Mouse (Mus musculus) mammary gland, adult 2 months (tissue): ENCODE data around the gene Nufip2. TPM values are rescaled to one million over a fixed set of nuclear protein-coding genes. Genes with fewer than 3 reads are reported as not detected.

Experiments
- polyA plus RNA-seq: library from polyadenylated mRNA; depleted of rRNA; stranded (reverse); fragments of >200 nt; gene quantifications from 2 replicates; pipeline ENCODE4 v1.2.3, GENCODE M21; 2012; ENCODE audit warnings: low replicate concordance; rRNA removed

The Nufip2 gene
- polyA plus RNA-seq: 13.6 and 24.4 TPM in 2 replicates

DNA sequence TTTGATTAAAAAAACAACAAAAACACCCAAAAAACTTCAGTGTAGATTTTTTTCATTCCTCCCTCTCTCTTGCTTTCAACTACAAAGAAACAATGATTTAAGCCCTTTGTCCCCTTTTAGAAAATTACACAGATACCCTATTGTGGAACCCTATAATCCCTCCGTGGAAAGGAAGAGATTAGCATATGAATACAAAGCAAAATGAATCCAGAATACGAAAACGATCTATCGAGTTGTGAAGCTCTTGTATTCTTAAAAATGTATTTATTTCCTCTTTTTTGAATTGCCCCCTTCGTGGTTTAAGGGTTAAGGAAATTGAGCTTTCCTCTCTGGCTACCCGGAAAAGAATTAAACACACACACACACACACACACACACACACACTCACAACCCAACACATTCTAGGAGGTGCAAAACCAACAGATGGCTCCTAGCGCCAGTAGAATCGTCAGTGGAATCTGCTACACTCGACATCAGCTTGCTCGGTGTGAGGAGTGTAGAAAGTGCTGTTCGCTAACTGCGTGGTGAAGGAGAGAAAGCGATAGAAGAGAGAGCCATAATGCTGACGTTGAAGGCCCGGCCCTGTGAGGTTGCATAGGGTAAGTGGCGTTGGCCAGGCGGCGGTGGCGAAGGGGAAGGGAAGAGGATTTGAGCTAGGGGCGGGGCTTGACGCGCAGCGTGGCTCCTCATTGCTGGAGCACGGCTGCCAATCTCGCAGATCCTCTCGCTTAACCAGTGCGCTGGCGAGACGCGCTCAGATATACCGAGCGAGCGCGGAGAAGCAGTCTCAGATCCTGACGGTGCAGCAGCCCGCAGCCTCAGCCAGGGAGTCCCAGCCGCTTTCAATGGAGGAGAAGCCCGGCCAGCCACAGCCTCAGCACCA is at the start of gene Nufip2:
Gene Nufip2 (plus strand): TSS at position 773 of the 883 bp plus-strand sequence.

DNA sequence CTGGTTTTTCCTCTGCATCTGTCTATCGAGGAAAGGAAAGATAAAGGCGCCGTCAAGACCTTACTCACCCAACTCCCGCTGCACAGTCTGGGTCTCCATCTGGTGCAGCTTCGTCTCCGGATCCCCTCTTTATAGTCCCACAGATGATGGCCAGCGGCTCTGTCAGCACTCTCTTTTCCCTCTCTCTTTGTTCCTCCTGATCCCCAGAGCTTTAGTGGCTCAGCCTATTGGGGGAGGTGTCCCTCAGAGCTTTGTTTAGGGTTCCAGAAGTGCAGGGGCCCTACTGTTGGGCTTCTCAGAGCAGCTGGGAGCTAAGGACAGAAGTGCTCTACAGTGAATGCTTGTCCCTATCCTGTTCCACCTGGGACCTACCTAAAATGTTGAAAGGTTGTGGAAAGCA is 39.2 kb downstream of the Nufip2 start, which contains the start of gene Cryba1:
Gene Cryba1 (minus strand): TSS at position 101 of the 400 bp plus-strand sequence.

DNA sequence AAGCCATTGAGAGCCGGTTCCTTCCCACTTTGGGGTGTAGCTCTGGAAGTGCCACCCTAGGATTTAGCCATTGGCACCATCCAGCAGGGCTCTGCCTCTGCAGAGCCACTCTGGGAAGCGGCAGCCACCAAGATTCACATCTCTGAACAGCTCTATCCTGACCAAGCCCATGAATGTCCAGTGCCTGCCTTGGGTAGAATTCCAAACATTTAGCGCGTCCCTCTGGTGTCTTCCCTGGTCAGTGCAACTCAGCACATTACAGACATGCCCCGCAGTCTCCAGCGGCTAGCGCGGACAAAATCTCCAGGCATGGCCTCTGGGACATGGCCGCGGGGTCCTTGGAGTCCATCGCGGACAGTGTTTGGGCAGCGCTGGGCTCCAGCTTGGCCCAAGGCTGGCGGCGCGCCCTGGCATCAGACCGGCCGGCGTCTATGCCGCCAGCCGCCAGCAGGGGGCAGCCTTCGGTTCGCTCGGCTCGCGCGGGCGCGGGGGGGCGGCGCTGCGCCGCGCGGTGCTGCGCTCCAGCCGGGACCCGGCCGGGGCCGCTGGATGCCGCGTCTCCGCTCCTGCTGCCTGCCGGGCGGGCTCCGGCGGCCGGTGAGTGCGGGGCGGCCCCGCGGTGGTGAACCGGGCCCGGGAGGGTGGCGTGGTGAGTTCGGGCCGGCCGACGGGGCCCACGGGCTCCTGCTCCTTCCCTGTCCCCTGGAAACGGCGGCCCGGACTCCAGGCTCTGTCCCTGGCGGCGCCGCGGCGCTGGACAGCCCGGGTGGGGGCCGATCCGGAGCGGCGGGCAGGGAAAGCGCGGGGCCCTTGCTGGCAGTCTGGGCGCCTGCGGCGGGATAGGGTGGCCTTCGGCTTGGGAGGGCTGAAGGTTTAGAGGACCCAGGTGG is 77.1 kb downstream of the Nufip2 start, which contains the start of gene Myo18a:
Gene Myo18a (plus strand): TSS at position 464 of the 890 bp plus-strand sequence.

DNA sequence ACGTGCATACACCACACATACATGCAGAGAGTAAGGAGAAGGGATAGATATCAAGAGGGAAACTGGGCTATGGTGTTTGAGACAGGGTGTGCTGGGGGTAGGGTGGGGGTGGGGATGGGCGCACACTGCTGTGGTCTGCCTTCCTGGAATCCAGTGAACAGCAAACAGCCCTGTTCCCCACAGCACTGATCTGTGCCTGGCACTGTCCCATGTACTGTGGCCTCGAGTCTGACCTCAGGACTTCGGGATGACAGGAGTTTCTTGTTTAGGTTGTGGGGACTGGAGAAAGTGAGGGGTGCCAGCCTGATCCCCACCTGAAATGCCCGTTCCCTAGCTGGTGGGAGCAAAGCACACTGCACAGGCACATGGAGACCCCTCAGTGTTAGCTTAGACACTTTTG is 101.8 kb downstream of the Nufip2 start, which contains the start of gene Gm10277:
Gene Gm10277 (minus strand): TSS at position 41 of the 400 bp plus-strand sequence.

Other genes with a start within 250 kb of the Nufip2 start
- gene Coro6, start 223.7 kb upstream of the Nufip2 start, polyA plus RNA-seq: 15.7 and 67.0 TPM in 2 replicates
- gene Ankrd13b, start 196.5 kb upstream of the Nufip2 start, polyA plus RNA-seq: 34.9 and 45.6 TPM in 2 replicates
- 60.1 and 92.3 TPM in 2 replicates for gene Git1, start 192.6 kb upstream of the Nufip2 start, polyA plus RNA-seq
- 24.1 and 48.2 TPM in 2 replicates for gene Abhd15, start 171.0 kb upstream of the Nufip2 start, polyA plus RNA-seq
- gene Trp53i13, start 170.2 kb upstream of the Nufip2 start, polyA plus RNA-seq: 32.3 and 56.0 TPM in 2 replicates
- 0.13 and 0.19 TPM in 2 replicates for gene Gm10392, start 167.0 kb upstream of the Nufip2 start, polyA plus RNA-seq
- gene Taok1, start 78.3 kb upstream of the Nufip2 start, polyA plus RNA-seq: 3.4 and 8.1 TPM in 2 replicates
- not detected in 2 replicates for gene Cryba1, start 39.1 kb downstream of the Nufip2 start, polyA plus RNA-seq
- gene Myo18a, start 77.1 kb downstream of the Nufip2 start, polyA plus RNA-seq: 47.0 and 51.8 TPM in 2 replicates
- gene Gm10277, start 101.6 kb downstream of the Nufip2 start, polyA plus RNA-seq: not detected in 2 replicates
- 0.50 and 0.62 TPM in 2 replicates for gene Pipox, start 207.9 kb downstream of the Nufip2 start, polyA plus RNA-seq
- gene Sez6, start 244.6 kb downstream of the Nufip2 start, polyA plus RNA-seq: 1.1 and 1.4 TPM in 2 replicates